Mouse (Mus musculus) MEL (cell line): ENCODE measurements around the gene Osgepl1. TPM values are rescaled to one million over a fixed set of nuclear protein-coding genes. Genes with fewer than 3 reads are reported as not detected.

Experiments used
- DNase-seq: peaks from one replicate; pipeline ENCODE4 v3.0.0; 2011; ENCODE audit warnings: low read depth, low spot score
- H3K27ac ChIP-seq: 2 replicates; pipeline ENCODE4 v1.5.1; 2012; ENCODE audit warnings: low read depth, mild to moderate bottlenecking, control low read depth, low read length, moderate library complexity; ENCODE audit not compliant: control insufficient read depth
- H3K27me3 ChIP-seq, 2 experiments: fragments of 150-350 bp in 1 of 2; sonication (generic) in 1 of 2; 2 replicates each; pipeline ENCODE4 v1.6.1; 2012; ENCODE audit warnings: low read length in 2 of 2, mild to moderate bottlenecking in 2 of 2, improper control_type of control experiment in 1 of 2, moderate library complexity in 1 of 2; ENCODE audit not compliant: insufficient read depth in 2 of 2, control insufficient read depth in 1 of 2
- H3K36me3 ChIP-seq, 2 experiments: 2 replicates each; pipeline ENCODE4 v1.6.1; 2012 to 2014; ENCODE audit warnings: low read length in 2 of 2, improper control_type of control experiment in 1 of 2, inconsistent platforms in 1 of 2, mild to moderate bottlenecking in 1 of 2; ENCODE audit not compliant: insufficient read depth in 2 of 2, control insufficient read depth in 1 of 2
- H3K4me1 ChIP-seq, 2 experiments: fragments of 150-350 bp in 1 of 2; sonication (generic) in 1 of 2; 2 replicates each; pipeline ENCODE4 v1.6.1; 2012; ENCODE audit warnings: low read length in 2 of 2, improper control_type of control experiment in 1 of 2, mild to moderate bottlenecking in 1 of 2; ENCODE audit not compliant: insufficient read depth in 2 of 2, control insufficient read depth in 1 of 2
- H3K4me3 ChIP-seq, 2 experiments: fragments of 150-350 bp in 1 of 2; sonication (generic) in 1 of 2; 2 replicates each; pipeline ENCODE4 v1.5.1; 2012; ENCODE audit warnings: low read depth in 2 of 2, low read length in 2 of 2, mild to moderate bottlenecking in 2 of 2, moderate library complexity in 2 of 2, control low read depth in 1 of 2, improper control_type of control experiment in 1 of 2; ENCODE audit not compliant: control insufficient read depth in 1 of 2, insufficient read depth in 1 of 2
- H3K79me2 ChIP-seq: 2 replicates; pipeline ENCODE4 v1.6.1; 2012; ENCODE audit warnings: mild to moderate bottlenecking, low read length, moderate library complexity; ENCODE audit not compliant: control insufficient read depth, poor library complexity, insufficient read depth
- H3K9ac ChIP-seq: 2 replicates; pipeline ENCODE4 v1.6.1; 2012; ENCODE audit warnings: low read depth, mild to moderate bottlenecking, control low read depth, low read length, moderate library complexity; ENCODE audit not compliant: control insufficient read depth, poor library complexity, severe bottlenecking
- H3K9me3 ChIP-seq: fragments of 150-350 bp; sonication (generic); replicated peaks from 2 replicates; pipeline ENCODE4 v1.6.1; 2012; ENCODE audit warnings: mild to moderate bottlenecking, low read length, improper control_type of control experiment, moderate library complexity; ENCODE audit not compliant: insufficient read depth
- BHLHE40 ChIP-seq: IDR thresholded peaks from 2 replicates; pipeline ENCODE4 v1.6.1; 2012; ENCODE audit warnings: low read depth, mild to moderate bottlenecking, inconsistent platforms, low read length, improper control_type of control experiment, borderline replicate concordance
- CHD1 ChIP-seq: IDR thresholded peaks from 2 replicates; pipeline ENCODE4 v1.6.1; 2012; ENCODE audit warnings: low read depth, mild to moderate bottlenecking, inconsistent platforms, low read length, improper control_type of control experiment
- CTCF ChIP-seq, 3 experiments: IDR thresholded peaks in 2 of 3; conservative IDR thresholded peaks in 1 of 3; 2 replicates each; pipeline ENCODE4 v1.5.1; 2011 to 2012; ENCODE audit warnings: low read length in 3 of 3, low read depth in 2 of 3, mild to moderate bottlenecking in 2 of 3, improper control_type of control experiment in 1 of 3, inconsistent platforms in 1 of 3, mixed read lengths in 1 of 3, moderate library complexity in 1 of 3; ENCODE audit not compliant: control insufficient read depth in 1 of 3, insufficient read depth in 1 of 3, poor library complexity in 1 of 3, severe bottlenecking in 1 of 3
- GABPA ChIP-seq: IDR thresholded peaks from 2 replicates; pipeline ENCODE4 v1.6.1; 2012; ENCODE audit warnings: low read depth, mild to moderate bottlenecking, inconsistent platforms, low read length, improper control_type of control experiment, moderate library complexity
- GATA1 ChIP-seq: IDR thresholded peaks from 2 replicates; pipeline ENCODE4 v1.6.1; 2011; ENCODE audit warnings: low read depth, low read length, improper control_type of control experiment
- JUND ChIP-seq: IDR thresholded peaks from 2 replicates; pipeline ENCODE4 v1.6.1; 2011; ENCODE audit warnings: low read depth, mild to moderate bottlenecking, improper control_type of control experiment, low read length
- KAT2A ChIP-seq: conservative IDR thresholded peaks from 2 replicates; pipeline ENCODE4 v1.6.1; 2012; ENCODE audit warnings: low read depth, low read length, improper control_type of control experiment, inconsistent platforms
- MAFK ChIP-seq: IDR thresholded peaks from 2 replicates; pipeline ENCODE4 v1.6.1; 2011; ENCODE audit warnings: low read depth, mild to moderate bottlenecking, low read length, improper control_type of control experiment, borderline replicate concordance
- MAX ChIP-seq: IDR thresholded peaks from 2 replicates; pipeline ENCODE4 v1.6.1; 2011; ENCODE audit warnings: low read length, improper control_type of control experiment
- MAZ ChIP-seq: IDR thresholded peaks from 2 replicates; pipeline ENCODE4 v1.6.1; 2012; ENCODE audit warnings: low read depth, mild to moderate bottlenecking, inconsistent platforms, low read length, improper control_type of control experiment
- MEF2A ChIP-seq: IDR thresholded peaks from 2 replicates; pipeline ENCODE4 v1.6.1; 2014; ENCODE audit warnings: low read depth, mild to moderate bottlenecking, inconsistent platforms, low read length, improper control_type of control experiment; ENCODE audit not compliant: poor library complexity, insufficient replicate concordance, severe bottlenecking; ENCODE audit errors: extremely low read depth
- MYB ChIP-seq: IDR thresholded peaks from 2 replicates; pipeline ENCODE4 v1.6.1; 2011; ENCODE audit warnings: mild to moderate bottlenecking, low read depth, low read length, improper control_type of control experiment
- MYC ChIP-seq: IDR thresholded peaks from 2 replicates; pipeline ENCODE4 v1.6.1; 2011; ENCODE audit warnings: low read depth, mild to moderate bottlenecking, low read length, improper control_type of control experiment, moderate library complexity
- NELFE ChIP-seq: IDR thresholded peaks from 2 replicates; pipeline ENCODE4 v1.6.1; 2011; ENCODE audit warnings: low read depth, low read length, improper control_type of control experiment
- RAD21 ChIP-seq: IDR thresholded peaks from 2 replicates; pipeline ENCODE4 v1.6.1; 2011; ENCODE audit warnings: mild to moderate bottlenecking, low read depth, low read length, improper control_type of control experiment
- RCOR1 ChIP-seq: IDR thresholded peaks from 2 replicates; pipeline ENCODE4 v1.6.1; 2012; ENCODE audit warnings: low read depth, mild to moderate bottlenecking, inconsistent platforms, low read length, improper control_type of control experiment
- TAL1 ChIP-seq: IDR thresholded peaks from 2 replicates; pipeline ENCODE4 v1.6.1; 2012; ENCODE audit warnings: mild to moderate bottlenecking, inconsistent platforms, low read length, moderate library complexity, mixed read lengths
- USF2 ChIP-seq, 2 experiments: IDR thresholded peaks; 2 replicates each; pipeline ENCODE4 v1.6.1; 2011 to 2012; ENCODE audit warnings: improper control_type of control experiment in 2 of 2, low read length in 2 of 2, borderline replicate concordance in 1 of 2, inconsistent platforms in 1 of 2, low read depth in 1 of 2, mild to moderate bottlenecking in 1 of 2; ENCODE audit not compliant: insufficient read depth in 1 of 2
- ZKSCAN1 ChIP-seq: IDR thresholded peaks from 2 replicates; pipeline ENCODE4 v1.6.1; 2012; ENCODE audit warnings: low read depth, mild to moderate bottlenecking, inconsistent platforms, low read length, improper control_type of control experiment, moderate library complexity
- ZMIZ1 ChIP-seq: IDR thresholded peaks from 2 replicates; pipeline ENCODE4 v1.6.1; 2012; ENCODE audit warnings: low read depth, mild to moderate bottlenecking, inconsistent platforms, low read length, improper control_type of control experiment, moderate library complexity
- ZNF384 ChIP-seq: IDR thresholded peaks from 2 replicates; pipeline ENCODE4 v1.6.1; 2012; ENCODE audit warnings: low read depth, mild to moderate bottlenecking, inconsistent platforms, low read length, improper control_type of control experiment
- polyA plus RNA-seq, 2 experiments: library from polyadenylated mRNA; stranded (reverse) in 1 of 2; unstranded in 1 of 2; fragments of >175 nt in 1 of 2; fragments of >200 nt in 1 of 2; gene quantifications; 2 replicates each; pipeline versions ENCODE4 v1.2.1 to v1.2.4; 2012; ENCODE audit warnings: low replicate concordance in 2 of 2, low read depth in 1 of 2; ENCODE audit not compliant: insufficient read length in 2 of 2, insufficient read depth in 1 of 2, missing spikeins in 1 of 2
- total RNA-seq: library from RNA; depleted of rRNA; stranded (reverse); fragments of 300-350 nt; gene quantifications from 2 replicates; pipeline ENCODE4 v1.2.3, GENCODE M21; 2012

Gene Osgepl1
- total and polyA plus RNA-seq, 3 experiments = 14.1 to 14.5 TPM; not detected in 1

DNA sequence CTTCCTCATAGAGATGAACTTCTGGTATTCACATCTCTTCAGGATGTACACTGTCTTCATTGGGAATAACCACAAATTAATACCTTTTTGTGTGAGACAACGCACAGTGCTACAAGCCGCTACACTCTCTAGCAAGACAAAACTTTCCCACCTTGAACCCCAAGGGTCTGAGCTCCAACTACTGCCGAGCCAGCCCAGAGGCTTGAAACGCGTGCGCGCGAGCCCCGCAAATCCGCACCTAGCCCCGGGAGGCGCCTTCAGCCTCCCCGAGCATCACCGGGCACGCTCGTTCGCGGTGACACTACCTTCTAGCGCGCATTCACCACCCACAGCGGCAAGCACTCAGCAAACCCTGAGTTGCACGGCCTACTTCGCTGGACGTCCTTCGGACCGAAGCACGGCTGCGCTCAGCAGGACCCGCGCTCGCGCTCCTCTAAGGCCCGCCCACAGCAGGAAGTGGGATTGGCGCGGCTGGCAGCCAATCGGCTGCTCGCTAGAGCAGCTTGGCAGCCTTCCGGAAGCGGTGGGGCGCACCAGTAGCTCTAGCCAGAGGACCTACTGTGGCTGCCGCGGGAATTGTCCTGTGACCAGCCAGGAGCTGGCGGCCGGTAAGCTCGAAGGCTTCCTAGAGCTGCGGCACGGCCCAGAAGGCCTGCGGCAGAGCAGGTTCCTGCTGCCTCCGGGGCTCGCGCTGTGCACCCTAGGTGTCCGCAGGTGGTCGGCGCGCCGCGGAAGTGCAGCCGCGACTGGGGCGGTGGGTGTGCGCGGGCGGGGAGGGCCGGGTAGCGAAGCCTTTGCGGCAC, 16.6 kb upstream of the Osgepl1 start, which contains the start of the genes Pms1, Ormdl1 and Gm28778 (continued):
- TF ChIP-seq MEF2A (no peak), CHD1 (no peak), GATA1 (no peak)

DNA sequence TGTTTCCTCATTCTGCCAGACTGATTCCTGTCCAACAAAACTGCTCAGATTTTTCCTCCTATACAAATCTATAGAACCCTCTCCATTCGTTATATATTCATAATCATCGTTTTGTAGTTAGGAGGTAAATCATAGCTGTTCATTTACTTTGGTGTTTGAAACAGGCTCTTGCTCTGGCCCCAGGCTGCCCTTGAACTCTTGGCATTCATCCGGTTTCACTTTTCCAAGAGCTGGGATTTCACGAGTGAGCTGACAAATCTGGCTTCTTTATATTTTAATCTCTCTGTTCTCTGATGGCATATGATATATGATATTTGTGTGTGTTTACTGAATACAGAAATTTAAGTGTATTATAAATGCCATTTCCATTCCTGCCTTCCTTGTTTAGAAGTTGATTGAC, 12.9 kb upstream of the Osgepl1 start:
- Histone ChIP-seq H3K27me3 (no peaks in the 10 kb centered on the region), H3K9me3 (no peaks in the 10 kb centered on the region), H3K4me1 (peaks cover 0 to 2% of the 10 kb centered on the region in 2 experiments; a peak in 1 of 4 replicates)
- no peak for DNase-seq
- TF ChIP-seq RCOR1 (no peak), MAX (no peak), MYC (no peak), ZKSCAN1 (no peak), NELFE (no peak), MYB (no peak), ZNF384 (no peak), CHD1 (no peak), RAD21 (no peak), KAT2A (no peak), CTCF (IDR thresholded peaks at IDR 0.05 in 2 of 3, conservative IDR thresholded peaks at IDR 0.05 in 1 of 3; ENCODE audit: control insufficient read depth in 1 of 3, insufficient read depth in 1 of 3, low read depth in 2 of 3, low read length in 3 of 3, poor library complexity in 1 of 3, severe bottlenecking in 1 of 3) (no peak), ZMIZ1 (no peak), TAL1 (no peak), USF2 (IDR thresholded peaks at IDR 0.05; ENCODE audit: borderline replicate concordance in 1 of 2, insufficient read depth in 1 of 2, low read depth in 1 of 2, low read length in 2 of 2) (no peak), JUND (no peak), BHLHE40 (no peak), MAFK (no peak), GABPA (no peak), MAZ (no peak)
- TF ChIP-seq, all 39 proteins: peak for 0
- H3K27ac ChIP-seq = no peak overlapping the region
- peaks cover 3 to 10% of the 10 kb centered on the region in 2 experiments; a peak in 3 of 4 replicates for H3K36me3 ChIP-seq
- peaks cover 3% of the 10 kb centered on the region; the same call in 1 of the 2 replicates for H3K79me2 ChIP-seq
- H3K9ac ChIP-seq = no peak overlapping the region
- no peak overlapping the region for H3K4me3 ChIP-seq
